Mouse (Mus musculus): ENCODE measurements at regions not wholly inside any gene's neighbourhood (a gene's known extent, or its start where the extent isn't known, plus 50 kb on each side); places are given as distances from the start of the nearest gene placed in this dataset.

DNA sequence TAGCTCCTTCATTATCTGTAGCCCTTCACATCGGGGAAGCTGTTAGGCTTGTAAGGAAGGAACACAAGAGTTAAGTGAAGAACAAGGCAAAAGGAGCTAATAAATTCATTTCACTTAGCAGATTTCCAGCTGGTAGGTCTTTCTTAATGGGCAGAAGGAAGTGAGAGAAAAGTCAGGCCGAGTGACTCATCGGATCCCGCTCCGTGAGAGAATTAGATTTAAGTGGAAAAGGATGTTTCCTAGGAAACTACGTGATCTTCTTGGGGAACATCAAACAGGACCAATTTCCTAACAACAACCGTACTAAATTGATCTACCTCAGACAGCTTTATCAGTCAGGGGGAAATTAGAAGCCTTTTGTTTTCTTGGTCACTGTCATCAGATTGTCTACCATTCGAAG lies 625.4 kb upstream of the Arpp21 start:
- 46% methylated on average over 8 of the region's 8 CpGs for WGBS (ENCODE audit: insufficient replicate concordance)
- Histone ChIP-seq H3K27ac (replicated peaks) (no peak overlapping the region), H3K9me3 (replicated peaks) (no peaks in the 10 kb centered on the region), H3K4me2 (no peak overlapping the region), H3K4me3 (replicated peaks) (no peak overlapping the region), H3K9ac (no peak overlapping the region), H3K27me3 (no peaks in the 10 kb centered on the region), H3K4me1 (replicated peaks) (no peaks in the 10 kb centered on the region), H3K36me3 (replicated peaks) (no peaks in the 10 kb centered on the region)
- ATAC-seq (ENCODE audit: insufficient read depth): no peak

DNA sequence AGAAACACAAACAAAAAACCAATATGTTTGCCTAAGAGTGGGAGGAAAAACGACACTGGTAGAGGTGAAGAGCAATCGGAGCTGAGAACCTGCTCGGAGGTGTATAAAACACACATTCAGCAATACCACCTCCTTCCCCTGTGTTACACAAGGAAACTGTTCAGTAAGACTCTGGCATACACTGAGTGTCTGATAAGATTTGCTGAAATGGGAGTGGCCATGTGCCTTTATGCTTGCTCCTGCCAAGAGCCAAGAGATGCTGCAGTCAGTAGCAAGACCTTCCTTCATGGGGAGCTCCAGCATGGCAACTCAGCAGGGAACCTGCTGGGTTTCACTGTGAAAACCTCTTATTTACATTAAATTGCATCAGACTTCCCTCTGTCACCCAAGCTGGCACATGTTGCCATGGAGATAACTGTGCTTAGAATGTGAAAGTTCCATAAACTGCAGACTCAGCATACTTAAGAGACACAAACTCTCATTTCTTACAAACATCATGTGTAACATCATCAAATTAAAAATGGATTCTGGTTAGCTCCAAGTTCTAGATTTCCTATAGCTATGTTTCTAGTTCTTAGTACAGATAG lies 624.7 kb upstream of the Arpp21 start:
- no peak overlapping the region for H3K27ac ChIP-seq (replicated peaks)
- no peaks in the 10 kb centered on the region for H3K4me1 ChIP-seq (replicated peaks)
- no peak for ATAC-seq (ENCODE audit: insufficient read depth)
- H3K4me2 ChIP-seq: no peak overlapping the region
- H3K27me3 ChIP-seq: no peaks in the 10 kb centered on the region
- no peak overlapping the region for H3K9ac ChIP-seq
- WGBS (ENCODE audit: insufficient replicate concordance): 63% methylated on average over 3 of the region's 3 CpGs
- no peak overlapping the region for H3K4me3 ChIP-seq (replicated peaks)
- no peaks in the 10 kb centered on the region for H3K9me3 ChIP-seq (replicated peaks)
- H3K36me3 ChIP-seq (replicated peaks): no peaks in the 10 kb centered on the region

DNA sequence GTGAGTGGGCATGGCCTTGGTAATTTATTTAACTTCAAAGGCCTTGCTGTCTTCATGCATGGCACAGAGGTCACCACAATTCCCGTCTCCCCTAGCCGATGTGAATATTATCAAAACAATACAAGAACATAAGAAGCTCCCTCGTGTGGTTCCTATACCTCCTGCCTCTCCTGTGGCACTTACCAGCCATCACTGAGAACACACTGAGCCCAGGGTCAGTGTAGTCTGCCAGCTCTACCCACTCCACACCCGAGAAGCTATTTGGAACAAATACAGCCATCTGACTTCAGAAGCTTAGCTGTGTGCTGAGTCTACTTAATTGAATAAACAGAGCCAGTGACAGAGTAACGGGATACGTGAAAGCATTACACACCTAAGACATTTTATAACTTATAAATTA lies 605.7 kb upstream of the Arpp21 start:
- Histone ChIP-seq H3K27me3 (no peaks in the 10 kb centered on the region), H3K9ac (no peak overlapping the region), H3K27ac (replicated peaks) (no peak overlapping the region), H3K9me3 (replicated peaks) (no peaks in the 10 kb centered on the region), H3K4me2 (no peak overlapping the region), H3K4me1 (replicated peaks) (no peaks in the 10 kb centered on the region), H3K36me3 (replicated peaks) (no peaks in the 10 kb centered on the region), H3K4me3 (replicated peaks) (no peak overlapping the region)
- ATAC-seq (ENCODE audit: insufficient read depth): no peak
- WGBS (ENCODE audit: insufficient replicate concordance): 52% methylated on average over 6 of the region's 6 CpGs

DNA sequence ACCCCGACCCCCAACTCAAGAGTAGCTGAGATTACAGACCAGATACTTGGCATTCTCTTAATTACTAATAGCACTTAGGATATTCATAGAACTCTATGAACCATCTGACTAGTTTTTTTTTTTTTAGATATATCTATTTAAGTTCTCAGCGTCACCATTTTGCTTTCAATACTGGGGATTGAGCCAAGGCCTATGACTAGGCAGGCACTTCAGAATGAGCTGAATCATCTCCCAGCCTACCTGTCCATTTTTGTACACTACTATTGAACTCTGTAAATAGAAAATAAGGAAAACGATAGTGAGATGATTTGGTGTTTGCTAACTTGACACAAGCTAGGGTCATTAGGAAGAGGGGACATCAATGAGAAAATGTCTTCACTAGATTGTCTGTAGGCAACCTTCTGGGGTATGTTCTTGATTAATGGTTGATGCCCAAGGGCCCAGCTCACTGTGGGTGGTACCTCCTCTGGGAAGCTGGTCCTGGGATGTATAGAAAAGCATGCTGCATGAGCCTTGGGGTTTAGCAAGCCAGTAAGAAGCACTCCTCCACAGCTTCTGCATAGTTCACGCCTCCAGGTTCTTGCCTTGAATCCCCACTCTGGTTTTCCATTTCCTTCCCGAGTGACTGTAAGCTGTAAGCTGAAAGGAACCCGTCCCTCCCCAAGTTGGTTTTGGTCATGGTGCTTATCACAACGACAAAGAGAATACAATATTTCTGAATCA lies 603.5 kb upstream of the Arpp21 start:
- Histone ChIP-seq H3K4me1 (replicated peaks) (no peaks in the 10 kb centered on the region), H3K9me3 (replicated peaks) (no peaks in the 10 kb centered on the region), H3K9ac (no peak overlapping the region), H3K4me3 (replicated peaks) (no peak overlapping the region), H3K27me3 (no peaks in the 10 kb centered on the region), H3K27ac (replicated peaks) (no peak overlapping the region), H3K36me3 (replicated peaks) (no peaks in the 10 kb centered on the region), H3K4me2 (no peak overlapping the region)
- ATAC-seq (ENCODE audit: insufficient read depth): no peak
- WGBS (ENCODE audit: insufficient replicate concordance): 49% methylated on average over 7 of the region's 7 CpGs

DNA sequence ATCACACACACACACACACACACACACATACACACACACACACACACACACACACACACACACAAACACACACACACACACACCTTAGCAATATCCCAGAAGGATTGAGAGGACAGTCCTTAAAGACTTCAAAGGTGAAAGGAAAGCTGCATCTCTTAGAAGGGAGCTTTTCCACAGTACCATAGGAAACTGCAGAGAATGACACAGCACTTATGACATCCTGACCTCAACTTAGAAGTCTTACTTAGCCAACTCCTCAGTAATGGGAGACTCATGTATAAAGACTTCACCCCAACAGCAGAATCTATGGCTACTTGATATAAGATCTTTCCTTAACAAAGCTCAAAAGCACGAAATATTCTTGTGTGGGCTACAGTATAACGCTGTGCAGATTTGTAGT lies 601.8 kb upstream of the Arpp21 start:
- Histone ChIP-seq H3K9me3 (replicated peaks) (no peaks in the 10 kb centered on the region), H3K36me3 (replicated peaks) (no peaks in the 10 kb centered on the region), H3K4me2 (no peak overlapping the region), H3K4me3 (replicated peaks) (no peak overlapping the region), H3K27me3 (no peaks in the 10 kb centered on the region), H3K9ac (no peak overlapping the region), H3K27ac (replicated peaks) (no peak overlapping the region), H3K4me1 (replicated peaks) (no peaks in the 10 kb centered on the region)
- WGBS (ENCODE audit: insufficient replicate concordance): 53% methylated on average over 2 of the region's 2 CpGs
- no peak for ATAC-seq (ENCODE audit: insufficient read depth)

DNA sequence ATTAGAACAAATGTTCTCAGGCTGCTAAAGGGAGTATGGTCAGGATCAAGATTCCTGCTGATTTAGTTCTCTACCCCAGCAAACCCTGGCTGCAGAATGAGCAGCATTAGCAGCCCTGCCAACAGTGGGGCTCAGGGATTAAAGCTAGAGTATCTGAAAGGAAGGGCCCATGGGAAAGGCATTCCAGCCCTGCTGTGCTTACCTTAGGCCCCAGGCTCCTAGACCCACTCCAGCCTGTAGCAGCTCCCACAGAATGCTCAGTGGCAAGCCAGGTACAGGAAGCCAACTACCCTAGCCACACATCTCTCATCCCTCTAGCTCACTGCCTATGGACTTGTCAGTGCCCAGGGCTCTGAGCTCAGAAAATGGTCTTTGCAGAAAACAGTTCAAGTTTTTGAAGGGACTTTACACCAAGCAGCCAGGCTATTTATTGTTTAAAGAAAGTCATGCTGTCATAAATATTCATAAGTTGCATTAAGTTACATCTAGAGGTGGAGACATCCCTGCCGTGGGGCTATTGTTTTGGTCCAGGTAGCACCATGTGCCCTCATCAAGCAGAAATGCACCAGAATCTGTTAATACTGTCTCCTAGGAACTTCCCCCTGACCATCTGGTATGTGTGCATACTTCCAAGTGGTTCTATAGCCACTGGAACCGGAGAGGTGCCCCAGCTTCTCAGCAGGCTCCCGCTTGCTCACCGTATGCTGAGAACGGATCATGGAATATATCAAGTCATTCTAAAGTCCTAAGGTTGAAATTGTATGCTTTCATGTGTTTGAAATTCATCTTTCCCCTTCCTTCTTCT lies 598.9 kb upstream of the Arpp21 start:
- no peak for ATAC-seq (ENCODE audit: insufficient read depth)
- no peak overlapping the region for H3K4me3 ChIP-seq (replicated peaks)

DNA sequence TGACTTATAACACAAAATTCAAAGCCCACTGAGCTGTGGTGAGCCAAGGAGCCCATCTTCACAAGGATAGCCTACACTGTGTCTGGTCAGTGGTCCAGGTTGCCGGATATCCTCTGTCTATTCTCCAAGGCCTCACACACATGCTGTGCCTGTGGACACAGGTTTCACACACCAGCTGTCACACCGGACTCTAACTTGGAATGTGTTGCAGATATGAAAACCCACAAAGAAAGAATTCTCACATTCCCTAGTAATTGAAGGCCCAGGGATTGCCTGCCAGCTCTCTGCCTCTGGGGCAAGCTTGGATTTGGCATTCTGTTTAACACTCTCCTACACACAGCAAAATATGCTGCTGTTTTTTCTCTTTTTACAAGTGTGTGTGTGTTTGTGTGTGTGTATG lies 595.4 kb upstream of the Arpp21 start:
- no peak overlapping the region for H3K4me2 ChIP-seq
- H3K27ac ChIP-seq (replicated peaks): no peak overlapping the region
- no peak overlapping the region for H3K4me3 ChIP-seq (replicated peaks)
- H3K27me3 ChIP-seq: no peaks in the 10 kb centered on the region
- ATAC-seq (ENCODE audit: insufficient read depth): no peak
- no peaks in the 10 kb centered on the region for H3K4me1 ChIP-seq (replicated peaks)
- no peaks in the 10 kb centered on the region for H3K9me3 ChIP-seq (replicated peaks)
- WGBS (ENCODE audit: insufficient replicate concordance): 67% methylated on average over 2 of the region's 2 CpGs
- no peaks in the 10 kb centered on the region for H3K36me3 ChIP-seq (replicated peaks)
- no peak overlapping the region for H3K9ac ChIP-seq

More for the DNA sequence above, 598.9 kb upstream of the Arpp21 start:
- Histone ChIP-seq H3K9me3 (replicated peaks) (no peaks in the 10 kb centered on the region), H3K4me2 (no peak overlapping the region), H3K36me3 (replicated peaks) (no peaks in the 10 kb centered on the region), H3K4me1 (replicated peaks) (no peaks in the 10 kb centered on the region), H3K27ac (replicated peaks) (no peak overlapping the region), H3K27me3 (no peaks in the 10 kb centered on the region), H3K9ac (no peak overlapping the region)
- WGBS (ENCODE audit: insufficient replicate concordance): 71% methylated on average over 5 of the region's 5 CpGs

DNA sequence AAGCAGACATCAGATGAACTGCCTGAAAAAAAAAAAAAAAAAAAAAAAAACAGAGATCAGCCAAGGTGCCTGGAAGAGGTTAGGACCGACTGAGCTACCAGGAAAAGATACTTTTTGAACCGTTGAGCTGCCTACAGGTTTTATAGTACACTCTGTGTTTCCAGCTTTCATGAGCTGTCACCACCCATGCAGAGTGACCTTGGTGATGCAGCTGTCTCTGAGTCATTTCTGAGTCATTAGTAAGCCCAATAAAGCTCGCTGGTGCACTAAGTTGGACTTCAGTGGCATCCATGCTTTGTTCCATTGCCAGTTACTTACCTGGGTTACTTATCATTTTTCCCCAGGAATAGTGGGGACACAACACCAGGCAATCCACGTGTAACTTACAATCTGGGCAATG lies 592.9 kb upstream of the Arpp21 start:
- no peak for ATAC-seq (ENCODE audit: insufficient read depth)
- Histone ChIP-seq H3K9ac (no peak overlapping the region), H3K27me3 (no peaks in the 10 kb centered on the region), H3K4me3 (replicated peaks) (no peak overlapping the region), H3K4me1 (replicated peaks) (no peaks in the 10 kb centered on the region), H3K4me2 (no peak overlapping the region), H3K27ac (replicated peaks) (no peak overlapping the region), H3K9me3 (replicated peaks) (no peaks in the 10 kb centered on the region), H3K36me3 (replicated peaks) (no peaks in the 10 kb centered on the region)
- WGBS (ENCODE audit: insufficient replicate concordance): 44% methylated on average over 4 of the region's 4 CpGs

DNA sequence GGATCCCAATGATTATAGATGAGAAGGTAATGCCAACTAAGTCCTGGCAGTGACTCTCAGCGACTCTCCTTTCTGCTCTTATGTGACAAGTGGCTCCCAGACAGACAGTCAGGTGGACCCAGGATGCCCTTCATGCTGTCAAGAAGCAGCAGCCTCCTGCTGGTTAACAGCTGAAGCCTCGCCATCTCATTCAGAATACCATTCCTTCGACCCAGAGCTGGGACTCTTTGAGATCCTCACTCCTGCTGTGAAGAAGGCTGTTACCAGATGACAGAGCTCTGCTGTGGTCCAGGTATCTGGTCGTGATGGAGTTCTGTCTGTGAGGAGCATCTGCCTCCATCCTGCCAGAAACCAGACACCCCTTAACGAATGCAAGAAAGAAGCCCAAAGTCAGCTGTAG lies 590.9 kb upstream of the Arpp21 start:
- Histone ChIP-seq H3K9me3 (replicated peaks) (no peaks in the 10 kb centered on the region), H3K4me2 (no peak overlapping the region), H3K4me3 (replicated peaks) (no peak overlapping the region), H3K4me1 (replicated peaks) (no peaks in the 10 kb centered on the region), H3K9ac (no peak overlapping the region), H3K36me3 (replicated peaks) (no peaks in the 10 kb centered on the region), H3K27me3 (no peaks in the 10 kb centered on the region), H3K27ac (replicated peaks) (no peak overlapping the region)
- 19% methylated on average over 5 of the region's 5 CpGs for WGBS (ENCODE audit: insufficient replicate concordance)
- ATAC-seq (ENCODE audit: insufficient read depth): no peak

DNA sequence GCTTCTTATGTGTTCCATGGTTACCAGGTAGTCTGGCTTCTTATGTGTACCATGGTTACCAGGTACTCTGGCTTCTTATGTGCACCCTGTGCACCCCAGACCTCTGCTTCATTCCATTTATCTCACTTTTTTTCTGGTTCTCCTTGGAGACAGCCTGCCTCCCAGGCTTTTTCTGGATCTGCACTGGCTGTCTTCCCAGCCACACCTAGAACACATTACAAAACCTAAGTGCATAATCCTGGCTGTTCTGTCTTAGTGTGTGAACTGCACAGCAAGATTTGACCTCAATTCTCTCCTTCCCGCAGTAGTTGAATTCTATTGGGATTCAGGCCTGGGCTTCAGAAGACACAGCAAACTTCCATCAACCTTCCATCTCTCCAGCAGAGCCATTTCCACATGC lies 586.2 kb upstream of the Arpp21 start:
- 48% methylated on average over 1 of the region's 1 CpGs for WGBS (ENCODE audit: insufficient replicate concordance)

DNA sequence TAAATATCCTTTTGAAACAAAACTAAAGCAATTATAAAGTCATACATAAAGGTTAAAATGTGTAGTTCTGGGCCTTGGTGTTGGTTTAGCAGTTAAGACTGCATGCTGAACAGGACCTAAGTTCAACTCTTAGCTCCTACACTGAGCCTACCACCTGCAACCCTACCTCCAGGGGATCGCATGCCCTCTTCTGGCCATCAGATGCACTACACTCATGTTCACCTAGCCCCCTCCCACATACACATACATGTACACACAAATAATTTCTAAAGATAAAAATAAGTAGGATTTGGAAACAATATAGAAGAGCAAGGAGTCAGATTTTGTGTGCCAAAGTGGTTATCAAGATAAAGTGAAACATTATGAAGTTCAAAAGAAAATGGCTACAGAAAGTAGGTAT lies 576.2 kb upstream of the Arpp21 start:
- Histone ChIP-seq H3K9me3 (replicated peaks) (no peaks in the 10 kb centered on the region), H3K27me3 (no peaks in the 10 kb centered on the region), H3K4me1 (replicated peaks) (no peaks in the 10 kb centered on the region)

More for the DNA sequence above, 586.2 kb upstream of the Arpp21 start:
- Histone ChIP-seq H3K9ac (no peak overlapping the region), H3K4me2 (no peak overlapping the region), H3K4me3 (replicated peaks) (no peak overlapping the region), H3K36me3 (replicated peaks) (no peaks in the 10 kb centered on the region), H3K9me3 (replicated peaks) (no peaks in the 10 kb centered on the region), H3K4me1 (replicated peaks) (no peaks in the 10 kb centered on the region), H3K27me3 (no peaks in the 10 kb centered on the region), H3K27ac (replicated peaks) (no peak overlapping the region)
- ATAC-seq (ENCODE audit: insufficient read depth): no peak

More for the DNA sequence above, 576.2 kb upstream of the Arpp21 start:
- H3K4me2 ChIP-seq: no peak overlapping the region
- no peaks in the 10 kb centered on the region for H3K36me3 ChIP-seq (replicated peaks)
- no peak overlapping the region for H3K4me3 ChIP-seq (replicated peaks)
- no peak overlapping the region for H3K27ac ChIP-seq (replicated peaks)
- H3K9ac ChIP-seq: no peak overlapping the region
- WGBS (ENCODE audit: insufficient replicate concordance): 34% methylated on average over 1 of the region's 1 CpGs
- no peak for ATAC-seq (ENCODE audit: insufficient read depth)
